Mouse (Mus musculus) brain, embryonic 18.5 days (tissue): ENCODE data around the gene Teddm1a.
"Not testable (repeated sequence)": the region's sequence is repeated elsewhere in the genome, so short reads cannot be mapped to it uniquely, and the experiment has no call there.

Experiments used
- DNase-seq: peaks from one replicate; pipeline ENCODE4 v3.0.0-alpha.2; 2012; ENCODE audit warnings: low read depth, low spot score

The Teddm1a gene

GRCm38 (mm10) chr1:153891442-153891841 lies at the start of gene Teddm1a:
Gene Teddm1a, plus strand, starts transcription at chr1:153891742.
- DNase-seq, result no peak

- no peak for DNase-seq
Observed at GRCm38 (mm10) chr1:153842121-153842740, 49.3 kb upstream of the Teddm1a start.

GRCm38 (mm10) chr1:153844042-153844441 lies 47.5 kb upstream of the Teddm1a start, which contains the start of gene Rgsl1:
Gene Rgsl1, minus strand, starts transcription at chr1:153844142.
- no peak for DNase-seq

GRCm38 (mm10) chr1:153846420-153846819 lies 45.1 kb upstream of the Teddm1a start:
- DNase-seq, result no peak

- DNase-seq, result peak; percentile 24
Observed at GRCm38 (mm10) chr1:153846867-153847266, 44.7 kb upstream of the Teddm1a start.

GRCm38 (mm10) chr1:153852696-153853095 lies 38.8 kb upstream of the Teddm1a start:
- not testable (repeated sequence) for DNase-seq

GRCm38 (mm10) chr1:153855946-153856345 lies 35.6 kb upstream of the Teddm1a start:
- DNase-seq, result no peak

- no peak for DNase-seq
Observed at GRCm38 (mm10) chr1:153874045-153874444, 17.5 kb upstream of the Teddm1a start, which contains the start of gene Teddm1b. Gene Teddm1b, plus strand, starts transcription at chr1:153874345.

- DNase-seq, result not testable (repeated sequence)
Observed at GRCm38 (mm10) chr1:153880391-153880790, 11.2 kb upstream of the Teddm1a start.

GRCm38 (mm10) chr1:153886024-153886633 lies 5.4 kb upstream of the Teddm1a start:
- DNase-seq, result no peak

GRCm38 (mm10) chr1:153890121-153890520 lies 1.4 kb upstream of the Teddm1a start:
- DNase-seq, result no peak

- no peak for DNase-seq
Observed at GRCm38 (mm10) chr1:153893746-153894145, 2.2 kb downstream of the Teddm1a start.

- DNase-seq, result no peak
Observed at GRCm38 (mm10) chr1:153894201-153894893, 2.8 kb downstream of the Teddm1a start.

GRCm38 (mm10) chr1:153894979-153895378 lies 3.4 kb downstream of the Teddm1a start:
- peak; percentile 69 for DNase-seq

- DNase-seq, result no peak
Observed at GRCm38 (mm10) chr1:153897196-153897595, 5.7 kb downstream of the Teddm1a start.

GRCm38 (mm10) chr1:153898989-153899730 lies 7.6 kb downstream of the Teddm1a start:
- no peak for DNase-seq

- DNase-seq, result peak; percentile 94
Observed at GRCm38 (mm10) chr1:153899731-153900380, 8.3 kb downstream of the Teddm1a start, which contains the start of the genes Glul and Teddm2. Gene Glul, plus strand, starts transcription at chr1:153899944. Gene Teddm2, minus strand, starts transcription at chr1:153900228.

GRCm38 (mm10) chr1:153900381-153900780 lies 8.8 kb downstream of the Teddm1a start:
- no peak for DNase-seq

- DNase-seq, result no peak
Observed at GRCm38 (mm10) chr1:153900860-153901730, 9.6 kb downstream of the Teddm1a start.

GRCm38 (mm10) chr1:153903006-153903405 lies 11.5 kb downstream of the Teddm1a start:
- no peak for DNase-seq
